Mouse (Mus musculus) CH12F3 (cell line): ENCODE results near the gene Cyb561.

Experiments
- in situ Hi-C: fragments of 300-500 bp; cut with MboI; formaldehyde crosslinking; loops from 2 replicates; pipeline ENCODE4 v1.14.3; 2020; ENCODE audit warnings: low sequenced_read_pairs

Cyb561 gene

GRCm38 (mm10) chr11:105922769-105923663, 30.1 kb downstream of the Cyb561 start:
- in situ Hi-C loops: loop anchor here (10.0 kb wide), 1 partner anchor 102 kb away; no protein-coding TSS in a partner anchor

- in situ Hi-C loops: loop anchor here (10.0 kb wide), 1 partner anchor 104 kb away; no protein-coding TSS in a partner anchor
These were observed 31.9 kb downstream of the Cyb561 start for GRCm38 (mm10) chr11:105921275-105921674.

GRCm38 (mm10) chr11:105920836-105921235, 32.3 kb downstream of the Cyb561 start:
- in situ Hi-C loops: loop anchor here (10.0 kb wide), 1 partner anchor 104 kb away; no protein-coding TSS in a partner anchor

GRCm38 (mm10) chr11:105920098-105920785, 32.9 kb downstream of the Cyb561 start:
- in situ Hi-C loops: loop anchor here (10.0 kb wide), 1 partner anchor 105 kb away; no protein-coding TSS in a partner anchor

DNA sequence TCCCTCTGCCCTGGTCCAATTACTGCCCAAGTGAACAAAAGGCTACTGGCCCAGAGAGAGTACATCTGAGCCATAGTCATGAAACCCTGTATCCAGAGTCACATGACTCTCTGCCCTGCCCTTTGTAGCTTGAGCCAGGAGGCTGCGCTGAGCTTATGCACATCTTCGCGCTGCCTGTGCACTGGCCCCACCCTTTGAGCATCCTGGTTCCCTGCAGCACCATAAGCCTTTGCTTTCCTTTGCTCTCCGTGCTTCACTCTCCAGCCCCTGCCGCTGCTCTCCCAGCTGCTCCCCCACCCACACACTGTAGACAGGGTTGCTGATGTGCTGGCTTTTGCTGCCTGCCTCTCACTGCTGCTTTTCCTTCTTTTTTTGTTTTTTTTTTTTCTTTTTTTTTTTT, 39.6 kb downstream of the Cyb561 start:
- in situ Hi-C loops: loop anchor here (10.0 kb wide), 1 partner anchor 569 kb away; no protein-coding TSS in a partner anchor

GRCm38 (mm10) chr11:105911592-105912375, 41.4 kb downstream of the Cyb561 start:
- in situ Hi-C loops: loop anchor here (10.0 kb wide), 1 partner anchor 567 kb away; no protein-coding TSS in a partner anchor

- in situ Hi-C loops: loop anchor here (10.0 kb wide), 1 partner anchor 566 kb away; no protein-coding TSS in a partner anchor
These were observed 42.0 kb downstream of the Cyb561 start for GRCm38 (mm10) chr11:105911149-105911548.

GRCm38 (mm10) chr11:105909617-105910016, 43.5 kb downstream of the Cyb561 start:
- in situ Hi-C loops: loop anchor here (10.0 kb wide), 1 partner anchor 565 kb away; no protein-coding TSS in a partner anchor

GRCm38 (mm10) chr11:105908926-105909325, 44.2 kb downstream of the Cyb561 start:
- in situ Hi-C loops: no loop called here

DNA sequence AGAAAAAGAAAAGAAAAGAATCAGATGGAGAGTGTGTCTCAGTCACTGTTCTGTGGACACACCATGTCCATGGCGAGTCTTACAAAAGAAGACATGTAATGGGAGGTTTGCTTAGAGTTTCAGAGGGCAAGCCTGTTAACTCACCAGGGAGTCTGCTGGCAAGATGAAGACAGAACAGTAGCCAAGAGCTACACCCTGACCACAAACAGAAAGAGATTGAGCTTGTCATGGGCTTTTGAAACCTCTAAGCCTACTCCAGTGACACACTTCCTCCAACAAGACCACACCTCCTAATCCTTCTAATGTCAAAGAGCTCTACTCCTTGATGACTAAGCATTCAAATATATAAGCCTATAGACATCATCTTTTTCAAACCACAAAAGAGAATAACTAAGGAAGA, 45.8 kb downstream of the Cyb561 start:
- in situ Hi-C loops: no loop called here

GRCm38 (mm10) chr11:105905529-105906213, 47.5 kb downstream of the Cyb561 start:
- in situ Hi-C loops: no loop called here

DNA sequence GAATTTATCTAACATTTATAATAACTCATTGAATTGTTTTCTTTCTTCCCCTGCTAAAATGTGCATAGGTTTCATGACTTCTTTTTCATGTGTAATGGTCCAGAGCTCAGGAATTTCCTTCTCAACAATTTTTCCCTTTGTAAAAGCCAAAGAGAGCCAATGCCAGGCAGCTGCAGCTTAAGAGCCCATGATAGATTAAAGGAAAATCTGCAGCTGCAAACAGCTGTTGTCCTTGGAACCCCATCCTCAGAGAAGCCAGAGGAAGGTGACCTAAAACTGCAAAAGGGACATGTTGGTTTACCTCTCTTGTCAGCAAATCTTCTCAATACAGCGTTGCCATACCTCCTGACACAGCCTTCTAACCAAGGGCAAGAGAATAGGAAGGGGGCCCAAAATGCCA, 50.2 kb downstream of the Cyb561 start:
- in situ Hi-C loops: no loop called here

DNA sequence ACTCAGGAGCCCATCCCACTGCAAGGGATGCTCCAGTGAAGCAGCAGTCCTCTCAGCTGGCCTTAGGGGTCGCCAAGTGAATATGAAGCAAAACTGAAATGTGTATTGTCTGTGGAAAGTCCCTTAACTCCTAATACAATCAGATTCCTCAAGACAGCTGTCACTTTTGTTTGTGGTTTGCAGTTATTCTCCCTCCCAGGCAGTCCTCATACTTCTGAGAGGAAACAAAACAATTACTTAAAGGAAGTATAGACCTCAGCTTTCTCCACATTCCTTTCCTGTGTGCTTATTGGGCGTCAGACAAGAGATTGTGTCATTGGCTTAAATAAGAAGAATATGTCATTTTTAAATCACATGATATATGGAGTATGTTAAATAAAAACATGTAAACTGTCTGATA, 51.6 kb downstream of the Cyb561 start:
- in situ Hi-C loops: no loop called here

DNA sequence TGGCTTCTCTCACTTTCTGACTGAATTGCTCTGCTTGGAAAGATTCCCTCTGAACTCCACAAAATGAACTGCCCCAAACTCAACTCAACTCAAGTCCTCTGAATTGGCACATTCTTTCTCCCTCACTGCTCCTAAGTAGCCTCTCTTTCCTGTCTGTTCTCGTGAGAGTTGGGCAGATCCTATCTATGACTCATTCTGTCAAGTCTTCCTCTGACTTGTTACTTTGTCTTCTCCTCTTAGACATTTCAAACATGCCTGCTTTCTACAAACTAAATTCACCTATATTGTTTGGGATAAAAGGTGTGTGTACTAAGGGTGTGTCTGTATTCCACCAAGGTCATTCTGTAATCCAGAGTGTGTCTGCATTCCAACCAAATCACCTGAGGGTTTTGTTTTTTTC, 54.0 kb downstream of the Cyb561 start:
- in situ Hi-C loops: no loop called here

DNA sequence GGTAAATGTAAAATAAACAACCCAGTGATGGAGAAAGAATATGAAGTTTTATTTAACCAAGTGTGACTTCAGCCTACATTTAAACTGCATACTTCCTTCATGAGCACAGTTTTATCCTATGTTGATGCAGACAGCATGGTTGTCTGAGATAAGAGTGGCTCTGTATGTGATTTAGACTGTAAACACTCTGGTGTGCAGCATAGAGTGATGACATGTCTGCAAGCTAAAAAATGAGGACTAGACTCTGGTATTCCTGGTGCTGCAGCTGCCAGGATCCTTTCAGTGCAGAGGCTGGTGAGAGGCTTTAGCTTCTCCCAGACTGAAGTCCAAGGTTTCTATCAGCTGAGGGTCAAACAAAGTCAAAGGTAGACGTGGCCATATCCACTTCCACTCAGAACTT, 65.9 kb downstream of the Cyb561 start:
- in situ Hi-C loops: no loop called here

DNA sequence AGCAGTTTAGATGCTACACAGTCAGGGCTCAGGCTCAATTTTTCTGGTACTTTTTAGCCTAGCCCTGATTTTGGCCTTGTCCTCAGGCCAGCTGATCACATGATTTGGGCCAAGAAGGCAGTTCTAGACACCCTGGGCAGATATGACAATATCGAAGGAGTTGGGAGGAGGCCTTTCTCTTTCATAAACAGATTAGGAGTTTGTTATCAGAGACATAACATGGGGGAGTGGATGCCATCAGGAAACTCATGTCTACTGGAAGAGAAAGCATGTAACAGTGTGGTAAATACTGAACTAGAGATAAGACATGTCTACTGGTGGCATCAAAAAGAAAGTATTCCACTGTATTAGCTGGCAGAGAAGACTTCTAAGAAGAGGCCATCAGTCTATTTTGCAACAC, 67.6 kb downstream of the Cyb561 start:
- in situ Hi-C loops: no loop called here
